Mouse (Mus musculus): ENCODE results near the gene Fggy. TPM values are rescaled to one million over a fixed set of nuclear protein-coding genes. Genes with fewer than 3 reads are reported as not detected.

Gene Fggy
- total and polyA plus RNA-seq, 3 experiments, result not detected

- no peaks in the 10 kb centered on the region for H3K4me1 ChIP-seq (ENCODE audit: control insufficient read depth in 1 of 2, insufficient read depth in 2 of 2, low read length in 2 of 2)
These were observed 220.5 kb downstream of the Fggy start for GRCm38 (mm10) chr4:95777839-95778238.

GRCm38 (mm10) chr4:95778528-95778927 lies 221.2 kb downstream of the Fggy start:
- no peak overlapping the region for H3K9ac ChIP-seq (ENCODE audit: control insufficient read depth, low read depth, low read length, poor library complexity, severe bottlenecking)
- no peaks in the 10 kb centered on the region for H3K36me3 ChIP-seq (ENCODE audit: control insufficient read depth in 1 of 2, insufficient read depth in 2 of 2, low read length in 2 of 2)
- H3K79me2 ChIP-seq (ENCODE audit: control insufficient read depth, insufficient read depth, low read length, poor library complexity), result no peaks in the 10 kb centered on the region
- H3K9me3 ChIP-seq (replicated peaks; ENCODE audit: insufficient read depth, low read length), result no peaks in the 10 kb centered on the region
- no peak for DNase-seq (ENCODE audit: low read depth, low spot score)
- no peak overlapping the region for H3K4me3 ChIP-seq (ENCODE audit: control insufficient read depth in 1 of 2, insufficient read depth in 1 of 2, low read depth in 2 of 2, low read length in 2 of 2)
- H3K27me3 ChIP-seq (ENCODE audit: control insufficient read depth in 1 of 2, insufficient read depth in 2 of 2, low read length in 2 of 2), result no peaks in the 10 kb centered on the region
- H3K4me1 ChIP-seq (ENCODE audit: control insufficient read depth in 1 of 2, insufficient read depth in 2 of 2, low read length in 2 of 2), result no peaks in the 10 kb centered on the region
- TF ChIP-seq USF1 (IDR thresholded peaks at IDR 0.05; ENCODE audit: low read depth, low read length), result no peak
- TF ChIP-seq ZC3H11A (IDR thresholded peaks at IDR 0.05; ENCODE audit: low read depth, low read length), result no peak
- TF ChIP-seq USF2 (IDR thresholded peaks at IDR 0.05; ENCODE audit: borderline replicate concordance in 1 of 2, insufficient read depth in 1 of 2, low read depth in 1 of 2, low read length in 2 of 2), result no peak
- no peak for TF ChIP-seq UBTF (IDR thresholded peaks at IDR 0.05; ENCODE audit: borderline replicate concordance, insufficient read depth, low read depth, low read length)
- no peak for TF ChIP-seq BHLHE40 (IDR thresholded peaks at IDR 0.05; ENCODE audit: borderline replicate concordance, low read depth, low read length)
- TF ChIP-seq ETS1 (IDR thresholded peaks at IDR 0.05; ENCODE audit: low read depth, low read length), result no peak
- TF ChIP-seq SMC3 (IDR thresholded peaks at IDR 0.05; ENCODE audit: low read depth, low read length), result no peak
- no peak for TF ChIP-seq MEF2A (IDR thresholded peaks at IDR 0.05; ENCODE audit: extremely low read depth, insufficient replicate concordance, low read depth, low read length, poor library complexity, severe bottlenecking)
- TF ChIP-seq RAD21 (IDR thresholded peaks at IDR 0.05; ENCODE audit: low read depth, low read length), result no peak
- no peak for TF ChIP-seq CHD1 (IDR thresholded peaks at IDR 0.05; ENCODE audit: low read depth, low read length)
- TF ChIP-seq TAL1 (IDR thresholded peaks at IDR 0.05; ENCODE audit: low read length), result no peak
- no peak for TF ChIP-seq ZNF384 (IDR thresholded peaks at IDR 0.05; ENCODE audit: low read depth, low read length)
- H3K27ac ChIP-seq (ENCODE audit: control insufficient read depth, low read depth, low read length), result no peak overlapping the region

More at GRCm38 (mm10) chr4:95777839-95778238, 220.5 kb downstream of the Fggy start:
- Histone ChIP-seq H3K79me2 (ENCODE audit: control insufficient read depth, insufficient read depth, low read length, poor library complexity) (no peaks in the 10 kb centered on the region), H3K36me3 (ENCODE audit: control insufficient read depth in 1 of 2, insufficient read depth in 2 of 2, low read length in 2 of 2) (no peaks in the 10 kb centered on the region), H3K9me3 (replicated peaks; ENCODE audit: insufficient read depth, low read length) (no peaks in the 10 kb centered on the region), H3K4me3 (ENCODE audit: control insufficient read depth in 1 of 2, insufficient read depth in 1 of 2, low read depth in 2 of 2, low read length in 2 of 2) (no peak overlapping the region), H3K9ac (ENCODE audit: control insufficient read depth, low read depth, low read length, poor library complexity, severe bottlenecking) (no peak overlapping the region), H3K27me3 (ENCODE audit: control insufficient read depth in 1 of 2, insufficient read depth in 2 of 2, low read length in 2 of 2) (no peaks in the 10 kb centered on the region), H3K27ac (ENCODE audit: control insufficient read depth, low read depth, low read length) (no peak overlapping the region)
- no peak for DNase-seq (ENCODE audit: low read depth, low spot score)
- TF ChIP-seq ELF1 (IDR thresholded peaks at IDR 0.05; ENCODE audit: low read depth, low read length), result no peak
- no peak for TF ChIP-seq USF1 (IDR thresholded peaks at IDR 0.05; ENCODE audit: low read depth, low read length)
- no peak for TF ChIP-seq POLR2A (IDR thresholded peaks at IDR 0.05; ENCODE audit: control insufficient read depth in 1 of 2, insufficient read depth in 1 of 2, low read depth in 1 of 2, low read length in 2 of 2, poor library complexity in 1 of 2)
- no peak for TF ChIP-seq NELFE (IDR thresholded peaks at IDR 0.05; ENCODE audit: low read depth, low read length)
- TF ChIP-seq ZC3H11A (IDR thresholded peaks at IDR 0.05; ENCODE audit: low read depth, low read length), result no peak
- no peak for TF ChIP-seq POLR2AphosphoS2 (IDR thresholded peaks at IDR 0.05; ENCODE audit: low read length)
- no peak for TF ChIP-seq GATA1 (IDR thresholded peaks at IDR 0.05; ENCODE audit: low read depth, low read length)
- no peak for TF ChIP-seq MEF2A (IDR thresholded peaks at IDR 0.05; ENCODE audit: extremely low read depth, insufficient replicate concordance, low read depth, low read length, poor library complexity, severe bottlenecking)
- TF ChIP-seq MAFK (IDR thresholded peaks at IDR 0.05; ENCODE audit: borderline replicate concordance, low read depth, low read length), result no peak
- no peak for TF ChIP-seq SIN3A (IDR thresholded peaks at IDR 0.05; ENCODE audit: low read length)
- TF ChIP-seq GABPA (IDR thresholded peaks at IDR 0.05; ENCODE audit: low read depth, low read length), result no peak
